ENCODE assay signal across 23 mouse cellular contexts in genomic region chr2:71264585-71264984, GRCm38 (mm10). TPM values are rescaled to one million over a fixed set of nuclear protein-coding genes. Genes with fewer than 3 reads are reported as not detected.
A peak's percentile ranks its signal among the peaks of the same experiment; 100 is the strongest.
DNase-seq lines count a peak whose midpoint lies in the region; ATAC-seq lines count a peak whose summit lies in the region.
"Had no signal": no experiment of that assay in that cellular context is flagged by ENCODE, and none has a peak within 500 bp of the region (broad histone marks: within the 10 kb centered on the region; RNA-seq: fewer than 3 reads in every experiment).

No protein-coding gene starts in this region.

- no peaks in the 10 kb centered on the region for H3K9me3 ChIP-seq in heart, embryonic 12.5 days (replicated peaks)
- H3K9me3 ChIP-seq in forebrain, embryonic 13.5 days (replicated peaks) = no peaks in the 10 kb centered on the region
- H3K9me3 ChIP-seq: embryonic facial prominence, embryonic 10.5 days; forebrain, embryonic 10.5 days; hindbrain, embryonic 13.5 days; limb, embryonic 15.5 days had no signal

- no peaks in the 10 kb centered on the region for H3K27me3 ChIP-seq in heart, embryonic 12.5 days (replicated peaks)
- no peaks in the 10 kb centered on the region for H3K27me3 ChIP-seq in forebrain, embryonic 13.5 days
- H3K27me3 ChIP-seq: hindbrain, embryonic 13.5 days; limb, embryonic 15.5 days had no signal

- no peaks in the 10 kb centered on the region for H3K4me1 ChIP-seq in heart, embryonic 12.5 days (replicated peaks)
- no peaks in the 10 kb centered on the region for H3K4me1 ChIP-seq in forebrain, embryonic 13.5 days
- H3K4me1 ChIP-seq: embryonic facial prominence, embryonic 10.5 days; forebrain, embryonic 10.5 days; hindbrain, embryonic 13.5 days; limb, embryonic 15.5 days had no signal

- peak; percentile 64 to 69 for DNase-seq in heart, adult 18-20 months
- peak; percentile 37 to 64 for DNase-seq in adrenal gland, adult 18-20 months (ENCODE audit: low spot score in 2 of 2)
- peak; percentile 84 to 89 for DNase-seq in adrenal gland, postnatal 36 days
- DNase-seq in heart, postnatal 14 days = peak; percentile 44 to 63
- DNase-seq in layer of hippocampus, adult 18-20 months (ENCODE audit: low spot score in 2 of 2) = no peak
- DNase-seq in thymus, postnatal 36 days = no peak
- DNase-seq: cerebellum, adult 11-12 months; cerebellum, postnatal 10 days; forebrain, postnatal 0 days; gastrocnemius, postnatal 25 days; kidney, adult 18-20 months; left cerebral cortex, postnatal 4 days; midbrain, embryonic 14.5 days; right cerebral cortex, postnatal 14 days had no signal

- H3K36me3 ChIP-seq in heart, embryonic 12.5 days = peaks cover 63% of the 10 kb centered on the region
- H3K36me3 ChIP-seq in forebrain, embryonic 13.5 days (ENCODE audit: poor library complexity, severe bottlenecking) = peaks cover 77% of the 10 kb centered on the region

- no peak overlapping the region for H3K4me2 ChIP-seq in heart, embryonic 12.5 days
- H3K4me2 ChIP-seq in forebrain, embryonic 13.5 days = no peak overlapping the region
- H3K4me2 ChIP-seq: hindbrain, embryonic 13.5 days; limb, embryonic 15.5 days had no signal

- no peak overlapping the region for H3K27ac ChIP-seq in heart, embryonic 12.5 days (ENCODE audit: poor library complexity, severe bottlenecking)
- no peak overlapping the region for H3K27ac ChIP-seq in forebrain, embryonic 13.5 days
- H3K27ac ChIP-seq: embryonic facial prominence, embryonic 10.5 days; forebrain, embryonic 10.5 days; hindbrain, embryonic 13.5 days; kidney, postnatal 0 days; limb, embryonic 15.5 days had no signal

- H3K4me3 ChIP-seq in heart, embryonic 12.5 days = no peak overlapping the region
- no peak overlapping the region for H3K4me3 ChIP-seq in forebrain, embryonic 13.5 days
- H3K4me3 ChIP-seq: embryonic facial prominence, embryonic 10.5 days; forebrain, embryonic 10.5 days; hindbrain, embryonic 13.5 days; limb, embryonic 15.5 days had no signal

- no peak overlapping the region for H3K9ac ChIP-seq in heart, embryonic 12.5 days
- H3K9ac ChIP-seq in forebrain, embryonic 13.5 days = no peak overlapping the region
- H3K9ac ChIP-seq: forebrain, postnatal 0 days; hindbrain, embryonic 13.5 days; limb, embryonic 15.5 days had no signal

- intact Hi-C loops in heart, postnatal 14 days (cut with DNase I) = no loop called here

- no peak for ATAC-seq in heart, embryonic 12.5 days (ENCODE audit: insufficient number of reproducible peaks, low FRiP score)
- ATAC-seq in forebrain, embryonic 13.5 days = no peak
- ATAC-seq: forebrain, postnatal 0 days; inflammation-experienced regulatory T-cells, adult 6 months; lung, postnatal 0 days had no signal

- WGBS in heart, embryonic 12.5 days = 93% methylated on average over 20 of the region's 20 CpGs
- WGBS in forebrain, embryonic 13.5 days = 93% methylated on average over 20 of the region's 20 CpGs

RNA-seq across cellular contexts. Expression of gene Dync1i2, which starts 53.1 kb away (rescaled TPM):
- 10 to 100 TPM; 60.3 to 62.0 TPM for total RNA-seq in heart, adult 18-20 months (2021)
- polyA plus RNA-seq in heart, embryonic 12.5 days (2016; fragmentation: Nextera tagmentation; extraction: Ambion mirVana) = 82.0 and 82.4 TPM in 2 replicates
- 10 to 100 TPM; 83.7 to 97.8 TPM for total RNA-seq in adrenal gland, adult 18-20 months (2021)
- total RNA-seq in adrenal gland, postnatal 36 days (2021) = 10 to 100 TPM; 89.3 to 97.1 TPM
- 10 to 100 TPM; 65.8 to 67.4 TPM for total RNA-seq in heart, postnatal 14 days (2021)
- 177 and 182 TPM in 2 replicates for polyA plus RNA-seq in forebrain, embryonic 13.5 days (2015; fragmentation: Nextera tagmentation; extraction: Ambion mirVana)
- 100 to 1,000 TPM; 123 to 131 TPM for total RNA-seq in layer of hippocampus, adult 18-20 months (2021)

Comparison
In these comparisons a context has a peak if more than half of its experiments do, and no peak if none do; other contexts are left out.
1. DNase-seq: peak in heart, adult 18-20 months (2 of 2), adrenal gland, adult 18-20 months (2 of 2), adrenal gland, postnatal 36 days (2 of 2) and heart, postnatal 14 days (2 of 2); none in layer of hippocampus, adult 18-20 months (0 of 2) and thymus, postnatal 36 days (0 of 2).